Mouse (Mus musculus): ENCODE measurements at regions not wholly inside any gene's neighbourhood (a gene's known extent, or its start where the extent isn't known, plus 50 kb on each side); places are given as distances from the start of the nearest gene placed in this dataset.

GRCm38 (mm10) chr4:68179551-68179950 is 774.6 kb downstream of the Brinp1 start:
- DNase-seq, result no peak

- DNase-seq, result no peak
Measured at GRCm38 (mm10) chr4:68156499-68156898, 797.7 kb downstream of the Brinp1 start.

- DNase-seq, result no peak
Measured at GRCm38 (mm10) chr4:68148483-68149069, 805.6 kb downstream of the Brinp1 start.

- DNase-seq, result no peak
Measured at GRCm38 (mm10) chr4:68128124-68128523, 826.1 kb downstream of the Brinp1 start.

GRCm38 (mm10) chr4:68114502-68114901 is 839.7 kb downstream of the Brinp1 start:
- no peak for DNase-seq

GRCm38 (mm10) chr4:68085255-68085654 is 868.9 kb downstream of the Brinp1 start:
- no peak for DNase-seq

- DNase-seq, result no peak
Measured at GRCm38 (mm10) chr4:68056813-68057578, 897.2 kb downstream of the Brinp1 start.

- DNase-seq, result peak; percentile 75
Measured at GRCm38 (mm10) chr4:68022891-68023303, 931.3 kb downstream of the Brinp1 start.

GRCm38 (mm10) chr4:68011371-68011770 is 942.8 kb downstream of the Brinp1 start:
- DNase-seq, result peak; percentile 13

GRCm38 (mm10) chr4:67994796-67995283 is 959.4 kb downstream of the Brinp1 start:
- DNase-seq, result peak; percentile 41

- peak; percentile 38 for DNase-seq
Measured at GRCm38 (mm10) chr4:67963456-67963855, 990.7 kb downstream of the Brinp1 start.

GRCm38 (mm10) chr4:67948000-67948399 is 1006.2 kb downstream of the Brinp1 start:
- no peak for DNase-seq

GRCm38 (mm10) chr4:67932481-67932880 is 1021.7 kb downstream of the Brinp1 start:
- peak; percentile 50 for DNase-seq

- DNase-seq, result no peak
Measured at GRCm38 (mm10) chr4:67899109-67899508, 1055.1 kb downstream of the Brinp1 start.

- DNase-seq, result no peak
Measured at GRCm38 (mm10) chr4:67891946-67892575, 1062.1 kb downstream of the Brinp1 start.

- no peak for DNase-seq
Measured at GRCm38 (mm10) chr4:67887954-67888353, 1060.6 kb downstream of the Tlr4 start.

GRCm38 (mm10) chr4:67885204-67885603 is 1057.8 kb downstream of the Tlr4 start:
- no peak for DNase-seq

- DNase-seq, result no peak
Measured at GRCm38 (mm10) chr4:67862218-67862617, 1034.8 kb downstream of the Tlr4 start.

GRCm38 (mm10) chr4:67861801-67862200 is 1034.4 kb downstream of the Tlr4 start:
- no peak for DNase-seq

- DNase-seq, result peak; percentile 25
Measured at GRCm38 (mm10) chr4:67853001-67853400, 1025.6 kb downstream of the Tlr4 start.

GRCm38 (mm10) chr4:67833397-67833796 is 1006.0 kb downstream of the Tlr4 start:
- DNase-seq, result peak; percentile 14

- DNase-seq, result no peak
Measured at GRCm38 (mm10) chr4:67825484-67825883, 998.1 kb downstream of the Tlr4 start.

- no peak for DNase-seq
Measured at GRCm38 (mm10) chr4:67796050-67796449, 968.7 kb downstream of the Tlr4 start.

All from right cerebral cortex, adult 18-20 months (tissue).